In the genomic region with DNA sequence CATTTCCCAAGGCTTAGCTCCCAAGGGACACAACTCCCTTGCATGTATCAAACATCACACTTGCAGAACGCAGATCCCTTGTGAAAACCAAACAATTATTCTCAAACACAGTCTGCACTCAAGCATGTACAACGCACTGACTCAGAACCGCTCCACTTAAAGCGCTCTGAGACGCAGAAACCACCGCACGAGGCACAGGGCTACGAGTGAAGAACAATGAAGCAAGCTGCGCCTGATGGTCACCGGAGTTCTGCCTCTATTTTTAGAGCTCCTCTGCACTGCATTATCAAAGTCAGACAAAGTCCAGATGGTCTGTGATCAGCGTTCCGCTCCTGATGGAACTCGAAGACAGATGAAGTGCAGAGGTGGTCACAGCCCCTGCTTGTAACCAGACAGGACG, we compare ENCODE assay signal across 8 mouse cellular contexts. TPM values are rescaled to one million over a fixed set of nuclear protein-coding genes. Genes with fewer than 3 reads are reported as not detected.
DNase-seq lines count a peak whose midpoint lies in the region.

No protein-coding gene starts in this region.

- H3K36me3 ChIP-seq in embryonic facial prominence, embryonic 10.5 days (replicated peaks) = peaks cover 12% of the 10 kb centered on the region; the same call in 1 of the 2 replicates

- peak; percentile 16 for DNase-seq in kidney, postnatal 10 days
- no peak for DNase-seq in kidney, adult 9 months
- peak; percentile 27 for DNase-seq in embryonic facial prominence, embryonic 10.5 days (ENCODE audit: low spot score)
- peak; percentile 36 to 39 for DNase-seq in heart, postnatal 14 days
- DNase-seq in neural tube, embryonic 10.5 days (ENCODE audit: extremely low spot score, low spot score) = peak; percentile 23
- DNase-seq in urinary bladder, postnatal 14 days (ENCODE audit: low spot score) = no peak
- no peak for DNase-seq in cerebellum, postnatal 4 days (ENCODE audit: low spot score in 2 of 2)
- DNase-seq in kidney, adult 8-10 months = no peak

- intact Hi-C loops in heart, postnatal 14 days (cut with DNase I) = no loop called here

- WGBS in embryonic facial prominence, embryonic 10.5 days = 54% methylated on average over 14 of the region's 14 CpGs

- H3K4me3 ChIP-seq in embryonic facial prominence, embryonic 10.5 days = no peak overlapping the region

- H3K27me3 ChIP-seq in embryonic facial prominence, embryonic 10.5 days (replicated peaks; ENCODE audit: low read depth, poor library complexity, severe bottlenecking) = no peaks in the 10 kb centered on the region

- no peaks in the 10 kb centered on the region for H3K9me3 ChIP-seq in embryonic facial prominence, embryonic 10.5 days

- H3K4me1 ChIP-seq in embryonic facial prominence, embryonic 10.5 days = peaks cover 5% of the 10 kb centered on the region; the same call in 1 of the 2 replicates

- peak overlapping the region; percentile 44; the same call in 1 of the 2 replicates for H3K27ac ChIP-seq in embryonic facial prominence, embryonic 10.5 days (replicated peaks)

RNA-seq across cellular contexts. Expression of a gene that starts 50.4 kb away (rescaled TPM):
- polyA plus RNA-seq in embryonic facial prominence, embryonic 10.5 days (2016; fragmentation: Nextera tagmentation; extraction: Ambion mirVana) = 15.4 and 16.9 TPM in 2 replicates
- total RNA-seq in heart, postnatal 14 days (2021) = 10 to 100 TPM; 69.3 to 73.9 TPM

Comparison
In these comparisons a context has a peak if more than half of its experiments do, and no peak if none do; other contexts are left out.
1. DNase-seq: peak in kidney, postnatal 10 days (single experiment), embryonic facial prominence, embryonic 10.5 days (single experiment), heart, postnatal 14 days (2 of 2) and neural tube, embryonic 10.5 days (single experiment); none in kidney, adult 9 months (single experiment), urinary bladder, postnatal 14 days (single experiment), cerebellum, postnatal 4 days (0 of 2) and kidney, adult 8-10 months (0 of 2).